Mouse (Mus musculus) stomach, embryonic 14.5 days (tissue): ENCODE results near the gene Ccdc137. TPM values are rescaled to one million over a fixed set of nuclear protein-coding genes. Genes with fewer than 3 reads are reported as not detected.

Source experiments
- ATAC-seq: fragments of 200-750 bp; cut with Nextera tagmentation; 2 replicates; pipeline ENCODE4 v1.8.0; 2017; ENCODE audit warnings: low read depth, moderate TSS enrichment; ENCODE audit not compliant: insufficient number of reproducible peaks, insufficient read depth, low FRiP score
- H3K27ac ChIP-seq: fragments of 300-500 bp; sonication (generic); 2 replicates; pipeline ENCODE4 v1.5.1; 2014; ENCODE audit warnings: mild to moderate bottlenecking, low read length, moderate library complexity, mixed read lengths
- H3K27me3 ChIP-seq: fragments of 300-500 bp; sonication (generic); 2 replicates; pipeline ENCODE4 v1.6.1; 2014; ENCODE audit warnings: low read length, control low read depth, mixed read lengths; ENCODE audit not compliant: control insufficient read depth, insufficient read depth
- H3K36me3 ChIP-seq: fragments of 300-500 bp; sonication (generic); 2 replicates; pipeline ENCODE4 v1.6.1; 2014; ENCODE audit warnings: mild to moderate bottlenecking, control low read depth, low read length, moderate library complexity, mixed read lengths; ENCODE audit not compliant: control insufficient read depth, insufficient read depth
- H3K4me1 ChIP-seq: fragments of 300-500 bp; sonication (generic); 2 replicates; pipeline ENCODE4 v1.6.1; 2014; ENCODE audit warnings: low read length, control low read depth, mixed read lengths; ENCODE audit not compliant: control insufficient read depth, insufficient read depth
- H3K4me2 ChIP-seq: fragments of 300-500 bp; sonication (generic); replicated peaks from 2 replicates; pipeline ENCODE4 v1.6.1; 2014; ENCODE audit warnings: low read depth, low read length, control low read depth
- H3K4me3 ChIP-seq: fragments of 300-500 bp; sonication (generic); 2 replicates; pipeline ENCODE4 v1.5.1; 2014; ENCODE audit warnings: low read depth, low read length, control low read depth
- H3K9ac ChIP-seq: fragments of 300-500 bp; sonication (generic); replicated peaks from 2 replicates; pipeline ENCODE4 v1.6.1; 2014; ENCODE audit warnings: low read depth, mild to moderate bottlenecking, control low read depth, low read length, moderate library complexity, mixed read lengths
- H3K9me3 ChIP-seq: fragments of 300-500 bp; sonication (generic); 2 replicates; pipeline ENCODE4 v1.6.1; 2016; ENCODE audit warnings: low read depth, low read length, control low read depth; ENCODE audit not compliant: control insufficient read depth
- WGBS: fragments of 180-500 bp; shearing (Covaris S2); extraction: QIAGEN DNeasy Blood & Tissue Kit; methylation state at CpG from one replicate; pipeline ENCODE4 v1.1.7; 2014; 5-methylcytosine and 5-hydroxymethylcytosine counted together
- polyA plus RNA-seq: library from polyadenylated mRNA; unstranded; fragments of >200 nt; fragmentation: Nextera tagmentation; extraction: Ambion mirVana; gene quantifications from 2 replicates; pipeline ENCODE4 v1.2.1, GENCODE M21; 2014

Ccdc137 gene
- polyA plus RNA-seq, 1 experiment from 2014 or later = 30.9 TPM

GRCm38 (mm10) chr11:120498891-120499290, 41.0 kb downstream of the Ccdc137 start:
- H3K4me2 ChIP-seq = no peak overlapping the region
- H3K36me3 ChIP-seq = peaks cover 38% of the 10 kb centered on the region
- no peak for ATAC-seq
- no peak overlapping the region for H3K4me3 ChIP-seq
- WGBS = 84% methylated on average over 5 of the region's 5 CpGs
- H3K9me3 ChIP-seq = no peaks in the 10 kb centered on the region
- H3K9ac ChIP-seq = no peak overlapping the region
- no peaks in the 10 kb centered on the region for H3K27me3 ChIP-seq
- H3K27ac ChIP-seq = no peak overlapping the region; the same call in 1 of the 2 replicates
- no peaks in the 10 kb centered on the region for H3K4me1 ChIP-seq

- Histone ChIP-seq H3K4me2 (no peak overlapping the region), H3K36me3 (peaks cover 34% of the 10 kb centered on the region), H3K4me1 (no peaks in the 10 kb centered on the region), H3K27me3 (no peaks in the 10 kb centered on the region), H3K9me3 (no peaks in the 10 kb centered on the region), H3K9ac (no peak overlapping the region), H3K27ac (peak overlapping the region; percentile 78; the same call in 1 of the 2 replicates), H3K4me3 (no peak overlapping the region)
- WGBS = 71% methylated on average over 6 of the region's 6 CpGs
- ATAC-seq = no peak
These were observed 42.0 kb downstream of the Ccdc137 start for GRCm38 (mm10) chr11:120499894-120500293.

- peak; percentile 57; the same call in 1 of the 2 replicates for ATAC-seq
- no peak overlapping the region for H3K4me3 ChIP-seq
- H3K36me3 ChIP-seq = peaks cover 29% of the 10 kb centered on the region
- H3K27ac ChIP-seq = peak overlapping the region; percentile 78; the same call in 1 of the 2 replicates
- no peak overlapping the region for H3K9ac ChIP-seq
- 20% methylated on average over 3 of the region's 3 CpGs for whole genome bisulfite sequencing
- no peak overlapping the region for H3K4me2 ChIP-seq
- no peaks in the 10 kb centered on the region for H3K27me3 ChIP-seq
- no peaks in the 10 kb centered on the region for H3K9me3 ChIP-seq
- H3K4me1 ChIP-seq = no peaks in the 10 kb centered on the region
These were observed 42.4 kb downstream of the Ccdc137 start for GRCm38 (mm10) chr11:120500357-120500756.

DNA sequence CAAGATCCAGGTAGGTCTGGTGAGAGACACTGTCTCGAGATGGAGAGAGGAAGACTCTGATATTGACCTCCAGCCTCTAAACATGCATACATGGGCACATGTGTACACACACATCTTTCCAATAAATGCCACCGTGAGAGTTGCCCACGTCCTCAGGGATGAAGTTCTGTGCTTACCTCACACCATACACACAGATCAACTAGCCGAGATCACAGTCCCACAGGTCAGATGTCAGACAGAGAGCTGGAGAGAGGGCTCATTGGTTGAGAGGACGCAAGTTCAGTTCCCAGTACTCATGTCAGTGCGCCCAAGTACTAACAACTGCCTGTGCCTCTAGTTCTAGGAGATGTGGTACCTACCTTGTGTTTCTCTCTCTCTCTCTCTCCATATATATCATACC, 43.1 kb downstream of the Ccdc137 start:
- H3K36me3 ChIP-seq = peaks cover 23% of the 10 kb centered on the region
- H3K4me3 ChIP-seq = no peak overlapping the region
- 58% methylated on average over 6 of the region's 6 CpGs for WGBS
- no peaks in the 10 kb centered on the region for H3K4me1 ChIP-seq
- no peaks in the 10 kb centered on the region for H3K27me3 ChIP-seq
- H3K27ac ChIP-seq = no peak overlapping the region; the same call in 1 of the 2 replicates
- no peak overlapping the region for H3K4me2 ChIP-seq
- ATAC-seq = no peak
- H3K9me3 ChIP-seq = no peaks in the 10 kb centered on the region
- H3K9ac ChIP-seq = no peak overlapping the region

- no peaks in the 10 kb centered on the region for H3K9me3 ChIP-seq
- no peaks in the 10 kb centered on the region for H3K27me3 ChIP-seq
- H3K4me3 ChIP-seq = no peak overlapping the region
- H3K9ac ChIP-seq = no peak overlapping the region
- no peak overlapping the region for H3K27ac ChIP-seq
- peaks cover 16% of the 10 kb centered on the region for H3K36me3 ChIP-seq
- H3K4me2 ChIP-seq = no peak overlapping the region
- 89% methylated on average over 4 of the region's 4 CpGs for WGBS
- no peak for ATAC-seq
- H3K4me1 ChIP-seq = peaks cover 4% of the 10 kb centered on the region; the same call in 1 of the 2 replicates
These were observed 43.8 kb downstream of the Ccdc137 start for GRCm38 (mm10) chr11:120501701-120502100.

DNA sequence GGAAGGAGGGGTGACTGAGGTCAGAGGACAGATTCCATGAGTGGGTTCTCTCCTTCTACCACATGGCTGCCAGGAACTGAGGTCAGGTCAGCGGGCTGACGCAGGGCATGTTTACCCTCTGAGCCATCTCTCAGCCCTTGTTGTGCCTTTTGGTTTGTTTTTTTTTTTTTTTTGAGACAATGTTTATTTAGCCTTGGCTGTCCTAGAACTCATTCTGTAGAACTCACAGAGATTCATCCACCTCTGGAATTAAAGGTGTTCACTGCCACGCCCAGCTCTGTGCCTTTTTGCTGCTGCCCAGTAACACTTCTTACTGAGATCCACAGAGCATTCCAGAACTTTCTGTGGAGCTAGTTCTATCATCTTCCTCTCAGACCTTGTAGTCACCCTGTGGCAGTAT, 47.7 kb downstream of the Ccdc137 start:
- no peak overlapping the region for H3K4me3 ChIP-seq
- no peaks in the 10 kb centered on the region for H3K27me3 ChIP-seq
- ATAC-seq = no peak
- H3K27ac ChIP-seq = no peak overlapping the region
- H3K9me3 ChIP-seq = no peaks in the 10 kb centered on the region
- WGBS = 77% methylated on average over 3 of the region's 3 CpGs
- peaks cover 10% of the 10 kb centered on the region for H3K4me1 ChIP-seq
- H3K4me2 ChIP-seq = no peak overlapping the region
- H3K9ac ChIP-seq = no peak overlapping the region
- no peaks in the 10 kb centered on the region for H3K36me3 ChIP-seq

- H3K9me3 ChIP-seq = no peaks in the 10 kb centered on the region
- no peak overlapping the region for H3K9ac ChIP-seq
- 61% methylated on average over 4 of the region's 4 CpGs for WGBS
- peak overlapping the region; percentile 77 for H3K27ac ChIP-seq
- H3K4me3 ChIP-seq = no peak overlapping the region
- H3K4me2 ChIP-seq = no peak overlapping the region
- H3K27me3 ChIP-seq = no peaks in the 10 kb centered on the region
- peak; percentile 51 for ATAC-seq
- peaks cover 10% of the 10 kb centered on the region for H3K4me1 ChIP-seq
- no peaks in the 10 kb centered on the region for H3K36me3 ChIP-seq
These were observed 49.0 kb downstream of the Ccdc137 start for GRCm38 (mm10) chr11:120506899-120507298.

GRCm38 (mm10) chr11:120507611-120508289, 49.8 kb downstream of the Ccdc137 start:
- Histone ChIP-seq H3K27ac (peak overlapping the region; percentile 79), H3K4me2 (no peak overlapping the region), H3K36me3 (no peaks in the 10 kb centered on the region), H3K27me3 (no peaks in the 10 kb centered on the region), H3K9ac (no peak overlapping the region), H3K4me3 (no peak overlapping the region), H3K4me1 (peaks cover 10% of the 10 kb centered on the region), H3K9me3 (no peaks in the 10 kb centered on the region)
- ATAC-seq = peak; percentile 83
- WGBS = 57% methylated on average over 13 of the region's 13 CpGs
